Mouse (Mus musculus) v-Abl transformed pro-B cells (cell line): ENCODE data around the gene Nme2.

Experiments
- in situ Hi-C, 2 experiments: fragments of 400-800 bp; cut with MboI; formaldehyde crosslinking; loops; one replicate each; pipeline ENCODE4 v1.15.1; 2025; ENCODE audit not compliant: unreplicated experiment in 2 of 2

Nme2 gene

GRCm38 (mm10) chr11:93906834-93907233 is 49.2 kb downstream of the Nme2 start:
- in situ Hi-C loops: no loop called here
